In the genomic region with DNA sequence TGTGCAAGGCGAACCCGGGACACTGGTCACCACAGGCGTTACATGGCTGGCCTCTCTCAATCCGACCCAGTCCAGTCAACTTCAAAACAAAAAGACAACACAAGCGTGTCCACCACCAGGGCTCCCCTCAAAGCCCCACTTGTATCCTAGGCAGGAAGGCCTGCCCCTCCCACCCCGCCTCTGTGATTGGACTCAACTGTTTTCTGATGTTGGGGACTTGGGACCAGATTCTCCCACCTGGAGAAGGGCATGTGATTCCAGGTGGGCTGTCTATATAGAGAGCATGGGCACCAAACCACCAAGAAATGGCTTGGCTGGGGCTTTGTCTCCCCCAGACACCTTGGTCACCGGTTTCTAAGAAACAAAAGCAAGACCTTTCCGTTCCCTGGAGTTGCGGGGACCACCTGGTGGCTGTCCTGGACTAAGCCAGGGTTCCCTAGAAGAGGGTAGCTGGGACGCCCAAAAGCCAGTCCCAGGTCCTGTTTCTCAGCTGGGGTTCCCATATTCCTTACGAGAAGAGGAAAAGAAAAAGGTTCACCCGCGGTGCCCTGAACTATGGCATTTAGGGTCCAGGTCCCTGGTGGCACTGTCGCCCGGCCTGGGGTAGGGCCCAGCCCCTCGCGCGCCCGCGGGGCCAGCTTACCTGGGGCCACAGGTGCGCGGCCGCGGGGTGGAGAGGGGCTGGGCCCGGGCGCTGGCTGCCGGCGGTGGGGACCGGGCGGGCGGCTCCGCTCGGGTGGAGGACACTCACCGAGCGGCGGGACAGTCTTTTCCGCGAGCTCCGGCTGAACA, we compare ENCODE assay signal across 8 mouse cellular contexts. TPM values are rescaled to one million over a fixed set of nuclear protein-coding genes. Genes with fewer than 3 reads are reported as not detected.
DNase-seq lines count a peak whose midpoint lies in the region; ATAC-seq and TF ChIP-seq lines count a peak whose summit lies in the region.

No protein-coding gene starts in this region.

- no peaks in the 10 kb centered on the region for H3K9me3 ChIP-seq in embryonic facial prominence, embryonic 10.5 days
- H3K9me3 ChIP-seq in liver, postnatal 0 days (ENCODE audit: low read length), result no peaks in the 10 kb centered on the region

- H3K27ac ChIP-seq in layer of hippocampus, adult 2 months, result peak overlapping the region; percentile 85
- H3K27ac ChIP-seq in embryonic facial prominence, embryonic 10.5 days (replicated peaks), result peak overlapping the region; percentile 90
- no peak overlapping the region for H3K27ac ChIP-seq in liver, postnatal 0 days (ENCODE audit: low read depth)

- no peak for TF ChIP-seq EP300 in liver, postnatal 0 days (IDR thresholded peaks at IDR 0.05; ENCODE audit: low read depth)

- no peaks in the 10 kb centered on the region for H3K36me3 ChIP-seq in embryonic facial prominence, embryonic 10.5 days (replicated peaks)
- no peaks in the 10 kb centered on the region for H3K36me3 ChIP-seq in liver, postnatal 0 days (replicated peaks; ENCODE audit: insufficient read depth, low read length)

- no peak; the same call in 1 of the 2 replicates for TF ChIP-seq CTCF in layer of hippocampus, adult 2 months (conservative IDR thresholded peaks at IDR 0.05)
- no peak for TF ChIP-seq CTCF in liver, postnatal 0 days (IDR thresholded peaks at IDR 0.05; ENCODE audit: low read depth)

- H3K4me1 ChIP-seq in embryonic facial prominence, embryonic 10.5 days, result peaks cover 38% of the 10 kb centered on the region
- peaks cover 5% of the 10 kb centered on the region; the same call in 1 of the 2 replicates for H3K4me1 ChIP-seq in liver, postnatal 0 days (ENCODE audit: insufficient read depth)

- H3K4me3 ChIP-seq in layer of hippocampus, adult 2 months, result peak overlapping the region; percentile 82
- peak overlapping the region; percentile 86 for H3K4me3 ChIP-seq in embryonic facial prominence, embryonic 10.5 days
- H3K4me3 ChIP-seq in liver, postnatal 0 days (ENCODE audit: low read depth, low read length), result peak overlapping the region; percentile 51

- no peak overlapping the region for H3K9ac ChIP-seq in liver, postnatal 0 days (replicated peaks)

- 2% methylated on average over 39 of the region's 39 CpGs for WGBS in embryonic facial prominence, embryonic 10.5 days
- 5% methylated on average over 37 of the region's 39 CpGs for WGBS in liver, postnatal 0 days (ENCODE audit: insufficient replicate concordance)

- H3K27me3 ChIP-seq in embryonic facial prominence, embryonic 10.5 days (replicated peaks; ENCODE audit: low read depth, poor library complexity, severe bottlenecking), result peaks cover 40% of the 10 kb centered on the region
- H3K27me3 ChIP-seq in liver, postnatal 0 days (ENCODE audit: insufficient read depth, low read length), result peaks cover 25% of the 10 kb centered on the region; the same call in 1 of the 2 replicates

- peak overlapping the region; percentile 79 for H3K4me2 ChIP-seq in liver, postnatal 0 days (ENCODE audit: low read depth, low read length)

- ATAC-seq in liver, postnatal 0 days, result no peak

- DNase-seq in layer of hippocampus, adult 2 months (ENCODE audit: low spot score in 2 of 2), result no peak
- DNase-seq in layer of hippocampus, adult 9-11 months, result no peak
- peak; percentile 64 for DNase-seq in embryonic facial prominence, embryonic 10.5 days (ENCODE audit: low spot score)
- peak; percentile 14 for DNase-seq in heart, postnatal 4 days
- DNase-seq in liver, postnatal 0 days, result no peak
- DNase-seq in frontal cortex, postnatal 25 days (ENCODE audit: low spot score in 2 of 2), result no peak
- no peak for DNase-seq in natural killer cell, adult 2 months (ENCODE audit: low spot score in 2 of 2)
- no peak for DNase-seq in urinary bladder, postnatal 36 days (ENCODE audit: low spot score in 2 of 2)

RNA-seq across cellular contexts. Expression of a gene that starts 0.4 kb away (rescaled TPM):
- 100 to 1,000 TPM; 208 to 212 TPM for total RNA-seq in layer of hippocampus, adult 2 months (2021)
- polyA plus RNA-seq in embryonic facial prominence, embryonic 10.5 days (2016; fragmentation: Nextera tagmentation; extraction: Ambion mirVana), result 4.9 and 5.3 TPM in 2 replicates
- 10 to 100 TPM; 10.8 to 11.4 TPM for total RNA-seq in heart, postnatal 4 days (2021)
- 0.27 and 0.28 TPM in 2 replicates for polyA plus RNA-seq in liver, postnatal 0 days (2015; fragmentation: Nextera tagmentation; extraction: Ambion mirVana)

Comparison
In these comparisons a context has a peak if more than half of its experiments do, and no peak if none do; other contexts are left out.
1. DNase-seq: peak in embryonic facial prominence, embryonic 10.5 days (single experiment) and heart, postnatal 4 days (single experiment); none in layer of hippocampus, adult 2 months (0 of 2), layer of hippocampus, adult 9-11 months (single experiment), liver, postnatal 0 days (single experiment), frontal cortex, postnatal 25 days (0 of 2), natural killer cell, adult 2 months (0 of 2) and urinary bladder, postnatal 36 days (0 of 2).
2. RNA of a gene that starts 0.4 kb away (total RNA-seq): 208 to 212 TPM in layer of hippocampus, adult 2 months; 10.8 to 11.4 TPM in heart, postnatal 4 days; every median in the first group is over 10 times any median in the second.
3. Peak in every context shown above with its lines, with median percentiles within 50 percentile points of each other: H3K4me3 ChIP-seq.